Mouse (Mus musculus): ENCODE measurements at regions not wholly inside any gene's neighbourhood (a gene's known extent, or its start where the extent isn't known, plus 50 kb on each side); places are given as distances from the start of the nearest gene placed in this dataset.

- DNase-seq (ENCODE audit: low spot score), result no peak
Observed at GRCm38 (mm10) chr13:59881989-59882784, 59.2 kb upstream of the Tut7 start.

DNA sequence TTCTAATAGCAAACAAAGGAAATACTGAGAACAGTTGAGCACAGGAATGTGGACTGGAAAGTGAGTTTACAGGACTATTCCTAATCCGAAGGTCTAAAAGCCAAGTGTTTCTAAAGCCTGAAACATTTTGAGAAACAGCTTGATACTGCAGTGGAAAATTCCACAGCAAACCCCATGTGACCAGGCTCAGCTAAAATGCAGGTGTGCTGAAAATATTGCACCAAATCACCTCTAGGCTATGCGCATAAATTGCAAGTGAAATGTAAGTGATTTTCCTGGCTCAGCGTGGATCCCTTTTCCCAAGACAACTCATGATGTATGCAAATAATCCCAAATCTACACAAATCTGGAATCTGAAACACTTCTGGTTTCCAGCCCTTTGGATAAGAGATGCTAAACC, 57.1 kb upstream of the Tut7 start:
- DNase-seq (ENCODE audit: low spot score), result no peak

DNA sequence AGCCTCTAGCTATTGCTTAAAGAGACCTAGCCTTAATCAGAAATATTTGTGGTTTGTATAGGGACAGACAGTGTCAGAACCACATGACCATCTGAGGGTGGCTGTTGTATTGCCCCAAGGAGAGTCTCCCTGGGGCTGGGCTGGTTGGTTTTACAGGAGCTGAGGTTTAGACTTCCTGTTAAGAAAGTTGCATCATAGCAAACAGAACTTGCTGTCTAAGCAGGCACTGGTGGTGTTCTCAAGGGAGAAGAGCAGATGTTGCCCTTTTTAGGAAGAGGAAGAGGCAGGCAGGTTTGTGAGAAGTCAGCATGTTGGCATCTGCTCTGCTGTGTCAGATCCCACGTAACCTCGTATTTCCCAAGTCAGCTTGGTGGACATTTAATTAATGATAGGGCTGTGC, 52.7 kb upstream of the Tut7 start:
- peak; percentile 12 for DNase-seq (ENCODE audit: low spot score)

DNA sequence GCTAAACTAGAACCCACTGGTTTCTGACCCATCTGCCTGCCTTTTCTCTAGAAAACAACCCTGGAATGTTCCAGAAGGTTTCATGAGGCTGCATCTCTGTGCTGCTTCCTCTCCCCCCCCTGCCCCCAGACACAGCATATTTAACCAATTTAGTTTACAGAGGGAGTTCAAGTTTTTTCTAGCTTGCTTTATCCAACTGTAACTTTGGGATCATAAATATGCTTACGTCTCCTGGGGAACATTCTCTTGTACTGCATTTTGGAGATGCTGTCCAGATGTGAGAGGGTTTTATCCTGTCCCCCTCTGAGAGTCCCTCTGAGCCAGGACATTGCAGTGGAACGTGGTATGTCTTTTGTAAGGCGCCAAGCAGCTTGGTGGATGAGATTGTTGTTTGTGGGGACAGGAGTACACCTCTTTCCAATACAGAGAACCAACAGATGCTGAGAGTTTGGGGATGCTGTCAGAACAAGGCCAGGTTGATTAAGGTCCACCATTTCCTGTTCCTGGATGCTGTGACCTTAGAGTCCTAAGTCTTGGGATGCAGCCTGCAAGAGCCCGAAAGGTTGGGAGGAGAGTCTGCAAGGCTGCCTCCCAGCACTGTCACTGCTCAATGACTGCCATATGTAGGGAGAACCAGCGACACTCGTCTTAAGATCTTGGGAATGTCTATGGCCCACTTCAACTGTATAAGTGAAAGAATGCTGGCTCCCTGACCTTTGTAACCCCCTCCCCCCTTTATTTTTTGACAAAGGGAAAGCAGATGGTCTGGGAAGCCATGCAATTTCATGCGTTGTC, 51.4 kb upstream of the Tut7 start:
- DNase-seq (ENCODE audit: low spot score), result no peak
